Mouse (Mus musculus) neutrophil, adult 59 days (primary cell): ENCODE measurements around the gene H2-Oa. TPM values are rescaled to one million over a fixed set of nuclear protein-coding genes. Genes with fewer than 3 reads are reported as not detected.

Source experiments
- total RNA-seq, 2 experiments: library from RNA; stranded (reverse); gene quantifications; 1 replicate in 1 of 2; 2 replicates in 1 of 2; pipeline ENCODE4 v1.2.4; 2023

Gene H2-Oa
- 1 to 10 TPM; 1.5 to 1.8 TPM for total RNA-seq

GRCm38 (mm10) chr17:34092197-34092875 is at the start of gene H2-Oa:
H2-Oa (plus strand) TSS chr17:34092340.

GRCm38 (mm10) chr17:34119249-34120179 is 27.4 kb downstream of the H2-Oa start, which contains the start of gene H2-DMa:
H2-DMa (plus strand) TSS chr17:34119541.

DNA sequence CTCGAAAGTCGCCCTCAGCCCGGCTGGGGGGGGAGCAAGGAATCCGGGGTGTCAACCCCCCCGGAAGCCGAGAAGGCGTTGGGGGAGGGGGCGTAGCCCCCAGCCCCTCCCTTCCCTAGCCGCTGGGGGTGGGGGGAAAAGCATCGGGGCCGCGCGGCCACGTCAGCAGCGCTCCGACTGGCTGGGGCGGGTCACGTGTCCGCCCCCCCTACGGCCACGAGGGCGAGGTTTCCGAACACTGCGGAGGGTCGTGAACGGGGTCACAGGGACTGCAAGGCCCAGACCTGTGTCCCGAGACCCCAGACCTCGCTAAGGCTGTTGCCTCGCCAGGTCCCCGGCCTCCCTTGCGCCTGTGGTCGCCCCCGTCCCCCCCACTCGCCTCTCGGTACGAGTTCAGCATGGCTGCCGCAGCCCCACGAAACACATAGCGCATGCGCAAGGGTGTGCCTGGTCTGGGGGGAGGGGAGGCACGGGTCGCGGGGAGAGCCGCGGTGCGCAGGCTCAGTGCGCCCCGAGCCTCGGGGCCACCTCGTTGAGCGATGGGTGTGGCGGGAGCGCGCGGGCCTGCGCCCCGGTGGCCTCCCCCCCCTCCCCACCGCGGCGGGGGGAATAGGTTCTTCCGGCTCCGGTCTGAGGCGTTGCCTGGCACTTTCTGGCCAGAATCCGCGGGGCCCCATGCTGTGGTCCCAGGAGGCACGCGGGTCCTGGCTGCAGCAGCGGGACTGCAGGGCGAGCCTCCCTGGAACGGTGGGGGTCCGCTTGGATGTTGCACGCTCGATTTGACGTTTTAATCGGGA is 30.2 kb downstream of the H2-Oa start, which contains the start of gene Brd2:
Gene Brd2, minus strand, starts transcription at position 447 of the 797 bp plus-strand sequence.

GRCm38 (mm10) chr17:34143033-34143432 is 50.9 kb downstream of the H2-Oa start, which contains the start of gene H2-DMb2:
H2-DMb2 (plus strand) TSS chr17:34143307.

Other genes with a start within 250 kb of the H2-Oa start
- gene Cd320, start 249.2 kb upstream of the H2-Oa start, total RNA-seq, result 1 to 10 TPM; 1.1 to 1.5 TPM
- not detected for gene Gm7029, start 218.5 kb upstream of the H2-Oa start, total RNA-seq
- 10 to 100 TPM; 45.6 to 48.3 TPM for gene Kifc1, start 201.7 kb upstream of the H2-Oa start, total RNA-seq
- under 1 TPM in 1 of 2 experiments, not detected in 1; 0.66 TPM for gene Platr17, start 187.2 kb upstream of the H2-Oa start, total RNA-seq
- gene Daxx, start 182.9 kb upstream of the H2-Oa start, total RNA-seq, result 10 to 100 TPM; 42.9 to 43.9 TPM
- gene Tapbp, start 176.4 kb upstream of the H2-Oa start, total RNA-seq, result 100 to 1,000 TPM; 238 to 240 TPM
- 10 to 100 TPM; 32.0 to 36.2 TPM for gene Zbtb22, start 176.4 kb upstream of the H2-Oa start, total RNA-seq
- 100 to 1,000 TPM; 208 to 226 TPM for gene Rgl2, start 162.8 kb upstream of the H2-Oa start, total RNA-seq
- 10 to 100 TPM; 56.6 to 57.6 TPM for gene Pfdn6, start 152.0 kb upstream of the H2-Oa start, total RNA-seq
- gene Wdr46, start 151.7 kb upstream of the H2-Oa start, total RNA-seq, result 10 to 100 TPM; 18.7 to 20.9 TPM
- gene B3galt4, start 140.9 kb upstream of the H2-Oa start, total RNA-seq, result 10 to 100 TPM; 10.7 to 12.0 TPM
- gene Vps52, start 136.5 kb upstream of the H2-Oa start, total RNA-seq, result 10 to 100 TPM; 51.7 to 59.1 TPM
- 100 to 1,000 TPM; 438 to 472 TPM for gene Rps18, start 136.3 kb upstream of the H2-Oa start, total RNA-seq
- gene H2-K1, start 92.0 kb upstream of the H2-Oa start, total RNA-seq, result 100 to 1,000 TPM; 950 to 982 TPM
- 10 to 100 TPM; 13.7 to 14.8 TPM for gene Ring1, start 67.7 kb upstream of the H2-Oa start, total RNA-seq
- 10 to 100 TPM; 69.5 to 70.9 TPM for gene H2-Ke6, start 64.3 kb upstream of the H2-Oa start, total RNA-seq
- 10 to 100 TPM; 60.0 to 81.8 TPM for gene Slc39a7, start 60.7 kb upstream of the H2-Oa start, total RNA-seq
- gene Rxrb, start 60.5 kb upstream of the H2-Oa start, total RNA-seq, result 10 to 100 TPM; 57.4 to 59.4 TPM
- gene Col11a2, start 52.9 kb upstream of the H2-Oa start, total RNA-seq, result 1 to 10 TPM; 4.2 to 7.9 TPM
- 10 to 100 TPM; 52.3 to 73.6 TPM for gene H2-DMa, start 27.2 kb downstream of the H2-Oa start, total RNA-seq
- 100 to 1,000 TPM; 173 to 194 TPM for gene Brd2, start 30.3 kb downstream of the H2-Oa start, total RNA-seq
- 10 to 100 TPM; 23.5 to 25.0 TPM for gene H2-DMb2, start 51.0 kb downstream of the H2-Oa start, total RNA-seq
- 10 to 100 TPM; 34.0 to 36.4 TPM for gene H2-DMb1, start 60.7 kb downstream of the H2-Oa start, total RNA-seq
- 10 to 100 TPM; 52.6 to 57.7 TPM for gene Tap1, start 95.2 kb downstream of the H2-Oa start, total RNA-seq
- gene Psmb9, start 95.4 kb downstream of the H2-Oa start, total RNA-seq, result 10 to 100 TPM; 87.2 to 92.0 TPM
- 100 to 1,000 TPM in 1 of 2 experiments, 10 to 100 TPM in 1; 99.8 to 111 TPM for gene Psmb8, start 105.4 kb downstream of the H2-Oa start, total RNA-seq
- 10 to 100 TPM; 71.9 to 84.9 TPM for gene Tap2, start 111.2 kb downstream of the H2-Oa start, total RNA-seq
- 1 to 10 TPM; 2.9 to 3.4 TPM for gene H2-Ob, start 146.6 kb downstream of the H2-Oa start, total RNA-seq
- gene H2-Ab1, start 165.3 kb downstream of the H2-Oa start, total RNA-seq, result 10 to 100 TPM; 45.1 to 87.0 TPM
- gene H2-Aa, start 195.5 kb downstream of the H2-Oa start, total RNA-seq, result 10 to 100 TPM; 40.3 to 76.5 TPM
- gene H2-Eb1, start 213.5 kb downstream of the H2-Oa start, total RNA-seq, result 10 to 100 TPM; 19.5 to 42.5 TPM
- under 1 TPM; 0.09 to 0.13 TPM for gene H2-Eb2, start 233.3 kb downstream of the H2-Oa start, total RNA-seq